Mouse (Mus musculus) kidney, adult 2 months (tissue): ENCODE results near the gene Ldb2.

Experiments used
- CTCF ChIP-seq: fragments of 200-500 bp; conservative IDR thresholded peaks from 2 replicates; pipeline ENCODE4 v1.5.1; 2011; ENCODE audit warnings: low read depth, mild to moderate bottlenecking, control low read depth, low read length, moderate library complexity, mixed read lengths; ENCODE audit not compliant: insufficient read depth, insufficient read length
- POLR2A ChIP-seq: fragments of 200-500 bp; IDR thresholded peaks from one replicate; pipeline ENCODE4 v1.6.1; 2011; ENCODE audit warnings: low read depth, low read length, control low read depth

- TF ChIP-seq CTCF (no peak), POLR2A (no peak)
Observed at GRCm38 (mm10) chr5:44490462-44490861, 309.0 kb downstream of the Ldb2 start.
